Mouse (Mus musculus) left cerebral cortex, postnatal 14 days (tissue): Measurements from ENCODE around the gene Astn1. TPM values are rescaled to one million over a fixed set of nuclear protein-coding genes. Genes with fewer than 3 reads are reported as not detected.

Source experiments
- DNase-seq, 2 experiments: peaks; one replicate each; pipeline ENCODE4 v3.0.0; 2021 to 2022; ENCODE audit warnings: low spot score in 2 of 2, mixed read lengths in 1 of 2
- intact Hi-C: fragments of 180-260 bp; cut with DNase I; formaldehyde crosslinking; loops from one replicate; pipeline ENCODE4 v1.15.1; 2025
- microRNA-seq, 2 experiments: library from miRNA; unstranded; fragments of <30 nt; microRNA quantifications; one replicate each; pipeline ENCODE4 v1.2.0; 2022
- total RNA-seq, 2 experiments: library from RNA; stranded (reverse); gene quantifications; 2 replicates each; pipeline ENCODE4 v1.2.3; 2021

Gene Astn1
- total RNA-seq, 2 experiments from 2014 or later, result 194 to 200 TPM

GRCm38 (mm10) chr1:158666001-158666400 is 303.9 kb downstream of the Astn1 start:
- intact Hi-C loops, result no loop called here
- no peak for DNase-seq

DNA sequence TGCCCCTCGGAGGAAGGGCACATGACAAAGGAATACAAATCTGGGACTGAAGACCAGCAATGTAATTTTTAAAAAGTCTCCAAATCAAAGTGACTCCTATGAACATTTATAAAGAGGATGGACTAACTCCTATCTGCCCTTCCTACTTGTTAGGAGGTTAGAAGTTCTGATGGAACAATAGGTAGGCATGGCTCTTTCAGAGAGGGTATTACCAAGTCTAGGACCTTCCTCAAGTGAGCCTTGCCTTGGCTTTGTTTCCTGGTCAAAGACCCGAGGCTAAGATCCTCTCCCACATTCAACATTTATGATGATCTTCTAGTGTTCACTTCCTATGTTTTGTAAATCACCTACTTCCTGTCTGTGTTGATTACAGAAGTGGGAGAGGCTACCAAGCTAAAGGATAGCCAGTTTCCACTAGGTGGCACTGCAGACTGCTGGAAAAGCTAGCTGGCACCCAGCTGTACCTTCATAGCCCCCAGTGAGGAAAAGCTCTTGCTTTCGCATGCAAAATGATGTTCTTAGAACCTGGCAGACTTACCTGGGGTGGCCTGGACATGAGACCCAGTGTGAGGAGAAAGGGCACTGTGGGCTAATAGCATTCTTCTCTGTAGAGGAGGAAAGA is 308.0 kb downstream of the Astn1 start:
- intact Hi-C loops, result no loop called here
- peak; percentile 64 to 67 for DNase-seq

GRCm38 (mm10) chr1:158687726-158688125 is 325.7 kb downstream of the Astn1 start:
- DNase-seq, result no peak
- intact Hi-C loops, result no loop called here

- intact Hi-C loops, result no loop called here
- DNase-seq, result no peak
These were observed 335.4 kb downstream of the Astn1 start for GRCm38 (mm10) chr1:158697423-158697822.

GRCm38 (mm10) chr1:158697859-158698569 is 335.9 kb downstream of the Astn1 start:
- DNase-seq, result no peak
- intact Hi-C loops, result no loop called here

- intact Hi-C loops, result no loop called here
- DNase-seq, result no peak
These were observed 337.2 kb downstream of the Astn1 start for GRCm38 (mm10) chr1:158699276-158699675.

- intact Hi-C loops, result no loop called here
- no peak for DNase-seq
These were observed 338.1 kb downstream of the Astn1 start for GRCm38 (mm10) chr1:158700147-158700546.

GRCm38 (mm10) chr1:158701336-158701735 is 339.3 kb downstream of the Astn1 start:
- no peak for DNase-seq
- intact Hi-C loops, result no loop called here

DNA sequence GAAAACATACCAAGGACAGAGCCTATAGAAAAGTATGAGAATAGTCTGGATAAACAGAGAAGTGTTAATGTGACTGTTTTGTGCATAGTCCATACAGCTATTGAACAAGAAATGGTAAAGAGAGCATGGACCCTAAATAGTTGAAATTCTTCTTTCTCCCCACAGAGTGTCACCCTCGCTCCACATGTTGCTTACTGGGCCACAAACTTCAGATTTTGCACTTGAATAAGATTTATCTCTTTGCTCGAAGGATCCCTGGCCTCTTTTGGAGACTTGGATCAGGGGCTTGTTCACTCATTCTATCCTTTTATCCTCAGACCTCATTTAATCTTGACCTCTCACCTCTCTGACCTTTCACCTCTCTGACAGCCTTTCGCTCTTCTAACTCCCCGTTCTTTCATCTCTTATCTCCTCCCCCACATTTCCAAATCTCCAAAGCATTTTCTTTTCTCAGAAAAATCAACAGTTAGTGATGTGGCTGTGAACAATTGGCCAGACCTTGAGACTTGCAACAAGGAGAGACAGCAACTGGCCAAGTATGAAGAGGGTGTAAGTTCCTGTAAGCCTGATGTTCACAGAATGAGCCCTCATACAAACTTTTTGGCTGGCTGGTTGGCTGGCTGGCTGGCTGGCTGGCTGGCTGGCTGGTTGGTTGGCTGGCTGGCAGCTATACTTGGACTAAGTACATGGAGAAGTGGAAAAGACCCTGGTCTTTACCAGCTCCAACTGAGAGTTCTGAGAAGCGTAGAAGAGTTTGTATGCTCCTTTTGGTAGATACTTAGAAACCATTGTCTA is 351.4 kb downstream of the Astn1 start:
- DNase-seq, result peak in 1 of 2 experiments; percentile 62
- intact Hi-C loops, result loop anchor here (1.0 to 10.0 kb wide), 3 partner anchors 240 to 1471 kb away; no protein-coding TSS in a partner anchor

DNA sequence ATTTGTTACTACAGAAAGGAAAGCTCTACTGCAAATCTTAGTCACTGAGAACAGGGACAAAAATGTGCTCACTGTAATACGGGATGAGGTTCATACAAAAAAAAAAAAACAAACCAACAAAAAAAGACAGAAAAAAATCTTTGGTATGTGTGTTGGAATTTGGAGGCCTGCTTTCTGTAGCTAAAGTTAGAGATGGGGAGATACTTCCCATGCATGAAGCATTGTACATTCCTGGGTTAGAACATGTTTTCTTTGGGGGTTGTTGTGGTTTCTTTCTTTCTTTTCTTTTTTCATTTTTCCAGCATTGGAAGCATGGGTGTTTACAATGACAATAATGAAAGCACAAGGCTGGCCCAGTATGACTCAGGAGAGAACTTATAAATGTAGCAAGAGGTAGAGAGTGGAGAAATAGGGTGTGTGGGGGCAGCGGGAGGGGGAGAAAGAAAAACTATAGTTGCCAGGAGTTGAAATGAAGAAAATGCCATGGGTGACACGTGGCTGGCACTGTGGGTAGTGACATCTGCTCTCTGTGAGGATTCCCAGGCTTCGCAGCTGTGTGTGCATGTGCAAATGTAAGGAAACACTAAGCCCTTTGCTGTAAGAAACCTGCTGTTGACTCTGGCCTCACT is 370.9 kb downstream of the Astn1 start:
- intact Hi-C loops, result no loop called here
- DNase-seq, result peak; percentile 9 to 62

GRCm38 (mm10) chr1:158739132-158739919 is 377.3 kb downstream of the Astn1 start:
- intact Hi-C loops, result no loop called here
- no peak for DNase-seq

DNA sequence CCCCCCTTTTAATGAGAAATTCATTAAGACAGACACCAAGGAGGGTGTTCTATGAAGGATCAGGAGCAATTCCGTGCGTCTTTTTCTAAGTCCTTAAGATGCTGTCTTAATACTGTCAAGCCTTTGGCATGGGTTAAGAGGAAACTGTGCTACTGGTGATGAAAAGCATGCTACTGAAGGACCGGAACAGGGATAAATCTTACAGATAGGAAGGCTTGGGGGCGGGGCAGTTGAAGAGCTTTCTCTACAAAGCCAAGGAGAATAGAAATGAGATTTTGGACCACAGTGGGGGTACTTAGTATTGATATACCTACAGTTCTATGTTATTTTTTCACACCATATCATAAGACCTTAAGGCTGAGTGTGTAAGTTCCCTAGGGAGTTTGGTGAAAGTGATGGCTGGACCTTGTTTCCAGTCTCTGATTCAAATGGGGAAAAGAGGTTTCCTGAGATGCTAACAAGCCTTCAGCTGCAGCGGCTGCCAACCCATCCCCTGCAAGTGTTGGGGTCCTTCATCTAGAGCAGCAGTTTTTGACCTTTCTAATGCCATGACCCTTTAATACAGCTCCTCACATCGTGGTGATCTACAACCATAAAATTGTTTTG is 378.2 kb downstream of the Astn1 start:
- no peak for DNase-seq
- intact Hi-C loops, result no loop called here

DNA sequence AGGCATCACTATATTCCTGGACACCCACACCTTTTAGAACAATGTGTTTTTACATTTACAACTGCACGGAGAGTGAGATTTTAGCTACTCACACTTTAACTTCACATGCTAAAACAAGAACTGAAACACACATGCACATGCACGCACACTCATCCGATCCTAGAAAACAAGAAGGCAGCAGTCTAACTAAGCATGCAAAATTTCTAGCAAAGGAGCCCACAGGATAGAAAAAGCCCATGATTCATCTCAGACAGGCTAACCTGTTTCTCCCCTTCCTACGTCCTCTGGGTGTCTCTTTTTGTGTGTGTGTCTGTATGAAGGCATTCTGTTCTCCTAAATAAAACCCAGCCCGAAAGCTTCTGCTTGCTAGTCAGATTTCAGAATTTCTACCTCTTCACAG is 378.9 kb downstream of the Astn1 start:
- DNase-seq, result peak in 1 of 2 experiments; percentile 64
- intact Hi-C loops, result no loop called here

Small RNAs within 50 kb of the gene (microRNA-seq; reads per million reads assigned to microRNA genes)
- 402 to 428 reads per million in 2 experiments for gene Mir488

Other genes starting within 250 kb of the Astn1 start
- 100 to 1,000 TPM; 123 to 144 TPM for gene Brinp2, start 5.9 kb upstream of the Astn1 start, total RNA-seq